Mouse (Mus musculus) midbrain, embryonic 16.5 days (tissue): ENCODE data around the gene Osbpl2. TPM values are rescaled to one million over a fixed set of nuclear protein-coding genes. Genes with fewer than 3 reads are reported as not detected.

ENCODE experiments used
- ATAC-seq: fragments of 200-750 bp; cut with Nextera tagmentation; 2 replicates; pipeline ENCODE4 v1.8.0; 2017; ENCODE audit warnings: moderate TSS enrichment
- H3K27ac ChIP-seq: fragments of 300-500 bp; sonication (generic); 2 replicates; pipeline ENCODE4 v1.5.1; 2014; ENCODE audit warnings: mild to moderate bottlenecking, low read length, mixed read lengths
- H3K27me3 ChIP-seq: fragments of 300-500 bp; sonication (generic); 2 replicates; pipeline ENCODE4 v1.6.1; 2014; ENCODE audit warnings: low read depth, low read length, mixed read lengths; ENCODE audit not compliant: control insufficient read depth, insufficient read depth
- H3K36me3 ChIP-seq: fragments of 300-500 bp; sonication (generic); 2 replicates; pipeline ENCODE4 v1.6.1; 2014; ENCODE audit warnings: mild to moderate bottlenecking, low read length, moderate library complexity, mixed read lengths; ENCODE audit not compliant: control insufficient read depth, insufficient read depth
- H3K4me1 ChIP-seq: fragments of 300-500 bp; sonication (generic); 2 replicates; pipeline ENCODE4 v1.6.1; 2014; ENCODE audit warnings: mild to moderate bottlenecking, low read length, mixed read lengths; ENCODE audit not compliant: control insufficient read depth, insufficient read depth
- H3K4me2 ChIP-seq: fragments of 300-500 bp; sonication (generic); 2 replicates; pipeline ENCODE4 v1.6.1; 2014; ENCODE audit warnings: mild to moderate bottlenecking, low read length, mixed read lengths
- H3K4me3 ChIP-seq: fragments of 300-500 bp; sonication (generic); 2 replicates; pipeline ENCODE4 v1.5.1; 2014; ENCODE audit warnings: low read depth, mild to moderate bottlenecking, low read length, moderate library complexity, mixed read lengths
- H3K9ac ChIP-seq: fragments of 300-500 bp; sonication (generic); 2 replicates; pipeline ENCODE4 v1.6.1; 2014; ENCODE audit warnings: low read depth, low read length, mixed read lengths
- H3K9me3 ChIP-seq: fragments of 300-500 bp; sonication (generic); replicated peaks from 2 replicates; pipeline ENCODE4 v1.6.1; 2014; ENCODE audit warnings: mild to moderate bottlenecking, low read length, mixed read lengths; ENCODE audit not compliant: control insufficient read depth, poor library complexity, severe bottlenecking
- WGBS: fragments of 180-500 bp; shearing (Covaris S2); extraction: QIAGEN DNeasy Blood & Tissue Kit; methylation state at CpG from one replicate; pipeline ENCODE4 v1.1.7; 2014; 5-methylcytosine and 5-hydroxymethylcytosine counted together
- polyA plus RNA-seq: library from polyadenylated mRNA; unstranded; fragments of >200 nt; fragmentation: Nextera tagmentation; extraction: Ambion mirVana; gene quantifications from 2 replicates; pipeline ENCODE4 v1.2.1, GENCODE M21; 2015

Osbpl2 gene
- 75.5 and 76.1 TPM in 2 replicates for polyA plus RNA-seq

DNA sequence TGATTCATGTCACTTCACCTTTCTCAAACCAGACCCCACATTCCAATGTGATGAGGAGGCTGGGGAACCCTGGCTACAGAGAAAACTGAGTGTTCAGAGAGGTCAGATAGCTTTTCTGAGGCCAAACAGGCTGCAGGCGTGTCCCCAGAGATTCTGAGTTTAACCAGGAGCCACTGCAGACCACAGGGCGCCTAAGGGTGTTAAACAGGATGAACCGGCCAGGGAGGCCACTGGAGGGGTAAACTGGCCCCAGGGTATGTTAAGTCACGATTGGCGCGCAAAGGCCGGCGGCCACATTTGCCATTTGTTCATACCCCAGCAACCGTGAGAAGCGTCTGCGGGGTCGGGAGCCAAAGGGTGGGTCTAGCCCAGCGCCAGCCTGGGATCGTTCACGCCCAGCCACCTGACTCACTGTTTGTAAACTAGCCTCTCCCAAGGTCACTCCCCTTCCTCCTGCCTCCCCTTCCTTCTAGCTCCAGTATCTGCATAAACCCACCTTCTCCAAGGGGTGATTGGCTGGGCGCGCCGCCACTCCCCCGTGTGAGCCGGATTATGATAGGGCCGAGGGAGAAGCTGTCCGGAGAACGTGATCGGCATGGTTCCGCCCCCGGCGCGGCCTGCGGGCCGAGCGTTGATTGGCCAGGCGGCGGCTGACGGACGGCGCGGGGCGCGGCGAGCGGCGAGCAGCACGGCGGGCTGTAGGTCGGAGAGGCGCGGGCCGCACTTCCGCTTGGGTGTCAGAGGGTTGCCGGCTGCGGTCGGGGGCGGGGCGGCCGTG, at the start of gene Osbpl2:
Gene Osbpl2, plus strand, starts transcription at position 646 of the 778 bp plus-strand sequence.
- Histone ChIP-seq H3K4me3 (peak within 1 kb of the TSS; percentile 85), H3K27ac (peak within 1 kb of the TSS; percentile 82), H3K27me3 (no peaks in the 10 kb centered on the region), H3K36me3 (no peaks in the 10 kb centered on the region), H3K4me1 (peaks cover 30% of the 10 kb centered on the region), H3K9ac (peak within 1 kb of the TSS; percentile 72), H3K9me3 (no peaks in the 10 kb centered on the region), H3K4me2 (peak within 1 kb of the TSS; percentile 74)
- peak; percentile 98 for ATAC-seq
- WGBS, result under 1% methylated on average over 53 of the region's 55 CpGs

DNA sequence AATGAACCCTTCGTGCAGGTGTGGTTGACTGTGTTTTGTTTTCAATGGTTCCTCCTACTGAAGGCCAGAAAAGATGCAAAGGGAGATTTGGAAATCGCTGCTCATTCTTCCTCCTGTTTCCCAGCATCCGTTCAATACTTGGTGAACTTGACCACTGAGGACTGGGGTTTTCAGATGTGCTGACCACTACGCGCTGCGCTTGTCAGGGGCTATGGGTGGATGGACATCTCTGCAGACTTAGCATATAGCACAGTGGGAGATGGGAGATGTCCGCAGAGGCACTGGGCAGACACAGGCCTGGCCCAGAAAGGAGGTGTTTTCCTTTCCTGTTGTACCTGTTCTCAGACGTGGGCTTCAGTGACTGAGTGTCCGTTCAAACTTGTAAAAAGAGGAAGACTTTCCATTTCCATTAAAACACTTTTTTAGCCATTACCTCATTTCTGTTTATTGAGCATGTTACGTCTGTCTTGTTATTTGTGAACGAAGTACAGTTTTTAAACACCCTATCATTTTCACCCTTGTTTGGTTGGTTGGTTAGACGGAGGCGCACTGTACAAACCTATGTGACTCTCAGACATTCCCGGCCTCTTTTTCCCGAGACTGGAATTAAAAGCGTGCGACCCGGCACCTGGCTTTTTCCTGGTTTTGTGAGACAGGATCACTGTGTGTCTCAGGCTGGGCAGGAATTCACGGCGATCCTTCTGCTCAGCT, 49.2 kb upstream of the Osbpl2 start:
- no peaks in the 10 kb centered on the region for H3K36me3 ChIP-seq
- 35% methylated on average over 20 of the region's 20 CpGs for WGBS
- H3K27ac ChIP-seq, result peak overlapping the region; percentile 93
- H3K4me3 ChIP-seq, result peak overlapping the region; percentile 71
- no peaks in the 10 kb centered on the region for H3K9me3 ChIP-seq
- peak overlapping the region; percentile 93 for H3K4me2 ChIP-seq
- H3K4me1 ChIP-seq, result peaks cover 16% of the 10 kb centered on the region
- H3K9ac ChIP-seq, result peak overlapping the region; percentile 76
- peak; percentile 77 for ATAC-seq
- H3K27me3 ChIP-seq, result no peaks in the 10 kb centered on the region

DNA sequence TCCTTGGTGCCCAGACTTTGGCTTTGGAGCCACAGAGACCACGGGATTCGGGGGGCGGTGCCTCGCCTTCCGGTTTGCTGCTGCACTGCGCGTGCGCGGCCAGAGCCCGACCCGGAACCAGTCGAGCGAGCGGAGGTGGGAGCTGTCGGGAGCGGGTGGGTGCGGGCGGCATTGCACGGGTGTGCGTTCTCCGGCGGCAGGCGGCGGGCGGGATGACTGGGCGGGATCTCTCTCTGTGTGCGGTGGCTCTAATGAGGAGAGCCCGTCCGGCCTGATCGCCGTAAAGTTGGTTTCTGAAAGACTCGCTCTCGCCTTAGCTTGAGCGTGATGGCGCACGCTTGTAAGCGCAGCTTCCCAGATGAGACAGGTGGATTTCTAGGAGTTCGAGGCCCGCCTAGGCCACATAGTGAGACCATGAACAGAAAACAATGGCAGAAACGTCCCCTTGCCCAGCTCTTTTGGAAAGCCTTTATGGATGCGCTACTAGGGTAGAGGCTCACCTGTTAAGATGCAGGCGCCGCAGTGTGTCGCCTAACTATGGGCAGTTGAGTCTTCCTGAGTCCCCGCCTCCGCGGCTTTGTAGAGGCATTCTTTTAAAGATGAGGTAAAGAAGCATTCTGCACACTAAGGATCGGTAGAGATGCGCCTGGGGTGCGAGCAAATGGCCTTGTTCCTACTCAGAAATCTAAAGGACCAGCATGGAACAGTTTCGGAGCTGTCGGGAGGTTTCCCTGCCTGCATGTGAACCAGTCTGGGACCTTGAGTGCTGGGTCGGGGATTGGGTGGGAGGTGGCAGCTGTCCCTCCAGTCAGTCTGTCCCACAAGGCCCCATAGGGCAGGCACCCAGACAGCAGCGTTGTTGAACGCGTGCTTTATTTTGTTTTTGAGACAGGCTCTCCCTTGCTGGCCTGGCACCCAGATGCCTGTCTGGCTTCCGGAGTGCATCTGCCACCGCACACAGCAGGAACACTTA, 48.3 kb upstream of the Osbpl2 start, which contains the start of gene Mtg2:
Gene Mtg2, plus strand, starts transcription at position 108 of the 973 bp plus-strand sequence.
- WGBS, result 5% methylated on average over 58 of the region's 58 CpGs
- peaks cover 16% of the 10 kb centered on the region for H3K4me1 ChIP-seq
- ATAC-seq, result peak; percentile 97
- H3K27me3 ChIP-seq, result no peaks in the 10 kb centered on the region
- peak within 1 kb of the TSS; percentile 93 for H3K27ac ChIP-seq
- H3K36me3 ChIP-seq, result no peaks in the 10 kb centered on the region
- H3K9me3 ChIP-seq, result no peaks in the 10 kb centered on the region
- H3K9ac ChIP-seq, result peak within 1 kb of the TSS; percentile 76
- peak within 1 kb of the TSS; percentile 93 for H3K4me2 ChIP-seq
- H3K4me3 ChIP-seq, result peak within 1 kb of the TSS; percentile 71

DNA sequence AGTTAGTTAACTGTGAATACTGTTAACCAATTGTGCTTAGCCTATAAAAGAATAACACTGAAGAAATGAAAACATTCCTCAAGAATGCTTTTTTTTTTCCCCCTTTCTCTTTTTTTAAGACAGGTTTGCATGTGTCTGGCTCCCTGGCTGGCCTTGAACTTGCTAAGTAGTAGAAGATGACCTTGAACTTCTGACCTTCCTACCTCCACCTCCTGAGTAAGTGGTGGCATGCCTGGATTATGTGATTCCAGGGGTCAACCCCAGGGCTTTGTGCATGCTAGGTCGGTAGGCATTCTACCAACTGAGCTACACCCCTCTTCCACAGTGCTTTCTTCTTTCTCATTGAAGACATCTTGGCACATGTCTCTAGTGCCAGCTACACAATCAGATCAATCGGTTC, 47.4 kb upstream of the Osbpl2 start:
- H3K36me3 ChIP-seq, result no peaks in the 10 kb centered on the region
- no peaks in the 10 kb centered on the region for H3K27me3 ChIP-seq
- no peak overlapping the region; the same call in 1 of the 2 replicates for H3K4me2 ChIP-seq
- H3K27ac ChIP-seq, result no peak overlapping the region
- peaks cover 16% of the 10 kb centered on the region for H3K4me1 ChIP-seq
- WGBS, result 80% methylated on average over 2 of the region's 2 CpGs
- ATAC-seq, result no peak
- no peak overlapping the region for H3K9ac ChIP-seq
- H3K9me3 ChIP-seq, result no peaks in the 10 kb centered on the region
- no peak overlapping the region for H3K4me3 ChIP-seq

DNA sequence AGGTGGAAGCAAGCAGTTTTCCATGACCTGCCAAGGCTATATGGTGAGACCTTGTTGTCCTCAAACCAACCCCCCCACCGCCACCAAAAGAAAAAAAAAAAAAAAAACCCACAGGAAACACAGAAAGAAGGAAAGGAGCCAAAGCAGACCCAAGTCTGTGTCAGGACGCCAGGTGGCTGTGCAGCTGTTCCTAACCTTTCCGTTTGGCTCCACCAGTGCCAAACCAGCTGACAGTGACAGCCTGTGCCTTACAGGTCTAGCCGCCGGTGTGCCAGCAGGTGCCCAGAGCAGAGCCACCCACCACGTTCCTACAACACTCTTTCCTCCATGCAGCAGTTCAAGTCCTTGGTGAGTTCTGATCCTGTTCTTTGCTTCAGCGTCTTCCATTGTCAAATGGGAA, 46.2 kb upstream of the Osbpl2 start:
- Histone ChIP-seq H3K27ac (no peak overlapping the region), H3K36me3 (no peaks in the 10 kb centered on the region), H3K9me3 (no peaks in the 10 kb centered on the region), H3K9ac (no peak overlapping the region), H3K4me3 (no peak overlapping the region), H3K27me3 (no peaks in the 10 kb centered on the region), H3K4me2 (no peak overlapping the region), H3K4me1 (peaks cover 16% of the 10 kb centered on the region)
- WGBS, result 87% methylated on average over 7 of the region's 7 CpGs
- no peak for ATAC-seq

DNA sequence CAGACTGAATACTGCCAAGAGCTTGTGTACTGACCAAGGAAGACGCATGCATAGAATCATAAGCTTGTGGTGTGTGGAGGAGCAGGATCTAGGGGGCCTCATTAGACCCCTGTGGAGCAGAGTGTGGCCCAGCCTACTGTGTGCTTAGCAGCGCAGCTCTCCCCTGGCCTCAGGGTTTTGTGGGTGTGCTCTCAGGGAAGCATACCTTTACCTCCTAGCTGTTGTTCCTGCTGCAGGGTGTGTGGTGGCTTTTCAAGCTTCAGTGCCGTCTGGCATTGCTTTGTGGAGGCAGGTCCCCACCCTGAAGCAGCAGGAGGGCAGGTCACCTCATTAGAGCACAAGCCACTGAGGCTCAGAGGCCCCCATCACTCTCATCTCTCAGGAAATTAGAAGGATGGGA, 41.5 kb upstream of the Osbpl2 start:
- H3K9me3 ChIP-seq, result no peaks in the 10 kb centered on the region
- no peak for ATAC-seq
- H3K4me2 ChIP-seq, result no peak overlapping the region
- WGBS, result 73% methylated on average over 3 of the region's 3 CpGs
- no peaks in the 10 kb centered on the region for H3K27me3 ChIP-seq
- H3K27ac ChIP-seq, result no peak overlapping the region
- H3K9ac ChIP-seq, result no peak overlapping the region
- H3K4me3 ChIP-seq, result no peak overlapping the region
- no peaks in the 10 kb centered on the region for H3K4me1 ChIP-seq
- 0 out of 2 replicates have a peak, but pooled peaks cover 6% of the 10 kb centered on the region for H3K36me3 ChIP-seq

DNA sequence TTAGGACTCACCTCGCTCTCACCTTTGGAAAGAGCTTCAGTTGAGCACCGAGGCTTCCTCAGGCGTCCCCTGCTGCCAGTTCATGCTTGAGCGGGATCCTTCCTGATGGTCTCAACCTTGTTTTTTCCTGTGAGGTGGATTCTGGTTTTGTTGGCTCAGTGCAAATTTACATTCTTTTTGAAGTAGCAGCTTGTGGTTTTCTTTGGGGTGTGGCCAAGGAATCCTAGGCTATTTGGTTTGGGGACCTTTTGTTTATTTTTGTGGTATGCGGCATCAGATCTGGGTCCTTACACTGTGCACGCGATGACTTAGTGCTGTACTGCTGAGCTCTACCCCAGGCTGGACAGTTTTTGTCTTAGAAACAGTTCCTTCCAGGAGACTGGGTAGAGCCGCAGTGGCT, 38.4 kb upstream of the Osbpl2 start:
- H3K36me3 ChIP-seq, result peaks cover 15% of the 10 kb centered on the region

DNA sequence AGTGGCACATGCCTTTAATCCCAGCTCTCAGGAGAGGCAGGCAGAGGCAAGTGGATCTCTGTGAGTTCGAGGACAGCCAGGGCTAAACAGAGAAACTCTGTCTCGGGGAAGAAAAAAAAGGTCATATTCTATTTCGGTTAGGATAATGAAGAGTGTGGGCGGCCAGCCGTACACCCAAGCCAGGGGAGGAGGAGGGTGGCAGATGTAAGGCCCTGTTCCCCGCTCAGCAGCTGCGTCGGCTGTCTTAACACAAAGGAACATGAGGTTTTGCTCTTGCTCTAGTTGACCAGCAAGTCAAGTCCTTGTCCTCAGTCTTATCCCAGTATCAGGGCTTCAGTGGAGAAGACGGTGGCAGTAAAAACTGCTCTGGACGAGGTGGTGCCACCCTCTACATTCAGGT, 36.0 kb upstream of the Osbpl2 start:
- no peak overlapping the region for H3K27ac ChIP-seq
- no peak for ATAC-seq
- no peak overlapping the region for H3K9ac ChIP-seq
- 90% methylated on average over 10 of the region's 10 CpGs for WGBS
- H3K36me3 ChIP-seq, result peaks cover 18% of the 10 kb centered on the region
- H3K4me1 ChIP-seq, result no peaks in the 10 kb centered on the region
- no peak overlapping the region for H3K4me2 ChIP-seq
- H3K9me3 ChIP-seq, result no peaks in the 10 kb centered on the region
- no peak overlapping the region for H3K4me3 ChIP-seq
- no peaks in the 10 kb centered on the region for H3K27me3 ChIP-seq

More for the DNA sequence above, 38.4 kb upstream of the Osbpl2 start:
- H3K4me3 ChIP-seq, result no peak overlapping the region
- H3K27ac ChIP-seq, result no peak overlapping the region
- H3K4me1 ChIP-seq, result no peaks in the 10 kb centered on the region
- no peak overlapping the region for H3K9ac ChIP-seq
- no peak overlapping the region for H3K4me2 ChIP-seq
- H3K9me3 ChIP-seq, result no peaks in the 10 kb centered on the region
- H3K27me3 ChIP-seq, result no peaks in the 10 kb centered on the region
- ATAC-seq, result no peak
- WGBS, result 95% methylated on average over 8 of the region's 8 CpGs
